Mouse (Mus musculus): ENCODE results near the gene Cnp. TPM values are rescaled to one million over a fixed set of nuclear protein-coding genes. Genes with fewer than 3 reads are reported as not detected.

The Cnp gene
- total RNA-seq, 2 experiments from 2014 or later, result 8.6 to 9.6 TPM

- no peak for DNase-seq
Observed at GRCm38 (mm10) chr11:100619982-100620381, 45.3 kb downstream of the Cnp start, which contains the start of gene Dnajc7. TSS of gene Dnajc7 (minus strand) at chr11:100620168.

- DNase-seq, result peak; percentile 93
Observed at GRCm38 (mm10) chr11:100622714-100623113, 48.0 kb downstream of the Cnp start.

- DNase-seq, result peak; percentile 32
Observed at GRCm38 (mm10) chr11:100623867-100624266, 49.2 kb downstream of the Cnp start.

GRCm38 (mm10) chr11:100625754-100626700 lies 51.3 kb downstream of the Cnp start:
- no peak for DNase-seq

- DNase-seq, result peak; percentile 44
Observed at GRCm38 (mm10) chr11:100626701-100627195, 52.0 kb downstream of the Cnp start.

- DNase-seq, result no peak
Observed at GRCm38 (mm10) chr11:100628056-100628455, 53.4 kb downstream of the Cnp start.

GRCm38 (mm10) chr11:100628862-100629352 lies 54.2 kb downstream of the Cnp start:
- DNase-seq, result peak; percentile 36

- no peak for DNase-seq
Observed at GRCm38 (mm10) chr11:100634530-100634929, 59.8 kb downstream of the Cnp start.

GRCm38 (mm10) chr11:100640159-100640906 lies 65.6 kb downstream of the Cnp start:
- no peak for DNase-seq

Other genes with a start within 250 kb of the Cnp start
- gene Gast, start 240.5 kb upstream of the Cnp start, total RNA-seq (2021), result not detected
- under 1 TPM; 0.27 to 0.28 TPM for gene Hap1, start 218.8 kb upstream of the Cnp start, total RNA-seq (2021)
- 10 to 100 TPM; 72.0 to 79.8 TPM for gene Jup, start 177.1 kb upstream of the Cnp start, total RNA-seq (2021)
- gene P3h4, start 160.1 kb upstream of the Cnp start, total RNA-seq (2021), result 1 to 10 TPM; 4.3 to 5.1 TPM
- 1 to 10 TPM; 7.5 to 10.0 TPM for gene Fkbp10, start 159.2 kb upstream of the Cnp start, total RNA-seq (2021)
- 1 to 10 TPM; 8.2 to 8.5 TPM for gene Nt5c3b, start 133.1 kb upstream of the Cnp start, total RNA-seq (2021)
- gene Klhl10, start 133.0 kb upstream of the Cnp start, total RNA-seq (2021), result under 1 TPM; 0.43 to 0.49 TPM
- gene Klhl11, start 102.2 kb upstream of the Cnp start, total RNA-seq (2021), result 1 to 10 TPM; 3.8 to 3.9 TPM
- 10 to 100 TPM; 10.6 to 20.3 TPM for gene Acly, start 46.9 kb upstream of the Cnp start, total RNA-seq (2021)
- under 1 TPM; 0.36 to 0.38 TPM for gene Ttc25, start 29.3 kb upstream of the Cnp start, total RNA-seq (2021)
- gene Nkiras2, start 44.3 kb downstream of the Cnp start, total RNA-seq (2021), result 10 to 100 TPM; 19.9 to 21.5 TPM
- gene Dnajc7, start 45.3 kb downstream of the Cnp start, total RNA-seq (2021), result 100 to 1,000 TPM; 123 to 126 TPM
- under 1 TPM; 0.31 to 0.70 TPM for gene Zfp385c, start 117.6 kb downstream of the Cnp start, total RNA-seq (2021)
- 1 to 10 TPM in 1 of 2 experiments, under 1 TPM in 1; 0.77 to 1.2 TPM for gene Dhx58, start 129.4 kb downstream of the Cnp start, total RNA-seq (2021)
- gene Kat2a, start 137.6 kb downstream of the Cnp start, total RNA-seq (2021), result 10 to 100 TPM; 11.7 to 11.8 TPM
- not detected for gene Hspb9, start 138.9 kb downstream of the Cnp start, total RNA-seq (2021)
- gene Rab5c, start 163.3 kb downstream of the Cnp start, total RNA-seq (2021), result 10 to 100 TPM; 40.4 to 43.1 TPM
- not detected for gene Kcnh4, start 185.0 kb downstream of the Cnp start, total RNA-seq (2021)
- gene Hcrt, start 188.0 kb downstream of the Cnp start, total RNA-seq (2021), result not detected
- 1 to 10 TPM; 4.8 to 4.9 TPM for gene Ghdc, start 196.1 kb downstream of the Cnp start, total RNA-seq (2021)